Mouse (Mus musculus): ENCODE measurements around the gene Nek7. TPM values are rescaled to one million over a fixed set of nuclear protein-coding genes. Genes with fewer than 3 reads are reported as not detected.

The Nek7 gene
- polyA plus RNA-seq (2016; fragmentation: Nextera tagmentation; extraction: Ambion mirVana): 20.6 and 22.0 TPM in 2 replicates

DNA sequence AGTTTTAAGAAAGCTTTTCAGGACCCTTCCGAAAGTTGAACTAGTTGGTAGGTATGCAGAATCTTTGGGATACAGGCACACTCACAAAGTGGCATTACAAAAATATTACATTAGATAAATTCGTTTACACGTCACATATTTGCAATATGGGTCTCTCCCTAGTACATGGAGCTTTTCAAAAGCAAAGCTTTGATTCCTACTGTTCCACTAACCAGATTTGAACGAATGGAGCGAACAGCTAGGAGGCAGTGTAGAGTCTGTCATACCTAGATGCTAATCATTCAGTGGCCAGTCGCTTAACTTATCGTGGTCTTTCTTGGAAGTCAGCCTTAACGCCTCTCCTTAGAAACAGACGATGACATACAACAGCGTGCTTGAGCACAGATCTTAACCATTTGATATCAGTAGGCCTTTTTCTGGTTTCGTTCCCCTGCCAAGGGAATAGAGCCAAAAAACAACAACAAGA, at the start of gene Nek7:
TSS of gene Nek7 (minus strand) at position 146 of the 466 bp plus-strand sequence.
- Histone ChIP-seq H3K4me3 (peak within 1 kb of the TSS; percentile 94), H3K9me3 (no peaks in the 10 kb centered on the region), H3K27me3 (ENCODE audit: poor library complexity, severe bottlenecking) (no peaks in the 10 kb centered on the region), H3K36me3 (replicated peaks) (no peaks in the 10 kb centered on the region), H3K4me1 (peaks cover 29% of the 10 kb centered on the region), H3K27ac (peak within 1 kb of the TSS; percentile 97)
- whole genome bisulfite sequencing: 3% methylated on average over 11 of the region's 11 CpGs
- peak; percentile 38 for DNase-seq (ENCODE audit: extremely low spot score, low spot score)

- no peaks in the 10 kb centered on the region for H3K4me1 ChIP-seq
- H3K9me3 ChIP-seq: no peaks in the 10 kb centered on the region
- no peaks in the 10 kb centered on the region for H3K27me3 ChIP-seq (ENCODE audit: poor library complexity, severe bottlenecking)
- WGBS: 86% methylated on average over 2 of the region's 2 CpGs
- no peaks in the 10 kb centered on the region for H3K36me3 ChIP-seq (replicated peaks)
- no peak overlapping the region for H3K4me3 ChIP-seq
- DNase-seq (ENCODE audit: extremely low spot score, low spot score): no peak
- H3K27ac ChIP-seq: no peak overlapping the region
These were observed 42.4 kb upstream of the Nek7 start for GRCm38 (mm10) chr1:138662342-138662741.

- no peak for DNase-seq (ENCODE audit: extremely low spot score, low spot score)
- no peak overlapping the region for H3K27ac ChIP-seq
- no peak overlapping the region for H3K4me3 ChIP-seq
- no peaks in the 10 kb centered on the region for H3K4me1 ChIP-seq
- H3K27me3 ChIP-seq (ENCODE audit: poor library complexity, severe bottlenecking): no peaks in the 10 kb centered on the region
- H3K9me3 ChIP-seq: no peaks in the 10 kb centered on the region
- no peaks in the 10 kb centered on the region for H3K36me3 ChIP-seq (replicated peaks)
These were observed 34.3 kb upstream of the Nek7 start for GRCm38 (mm10) chr1:138654212-138654611.

- H3K4me3 ChIP-seq: no peak overlapping the region
- no peak for DNase-seq (ENCODE audit: extremely low spot score, low spot score)
- no peaks in the 10 kb centered on the region for H3K9me3 ChIP-seq
- H3K27me3 ChIP-seq (ENCODE audit: poor library complexity, severe bottlenecking): no peaks in the 10 kb centered on the region
- 91% methylated on average over 3 of the region's 3 CpGs for WGBS
- no peaks in the 10 kb centered on the region for H3K36me3 ChIP-seq (replicated peaks)
- no peaks in the 10 kb centered on the region for H3K4me1 ChIP-seq
- H3K27ac ChIP-seq: no peak overlapping the region
These were observed 25.1 kb upstream of the Nek7 start for GRCm38 (mm10) chr1:138644991-138645390.

GRCm38 (mm10) chr1:138643306-138643830, 23.4 kb upstream of the Nek7 start:
- no peaks in the 10 kb centered on the region for H3K4me1 ChIP-seq
- no peak overlapping the region for H3K27ac ChIP-seq
- WGBS: 91% methylated on average over 3 of the region's 3 CpGs
- H3K36me3 ChIP-seq (replicated peaks): no peaks in the 10 kb centered on the region
- H3K4me3 ChIP-seq: no peak overlapping the region
- H3K9me3 ChIP-seq: no peaks in the 10 kb centered on the region
- DNase-seq (ENCODE audit: extremely low spot score, low spot score): no peak
- H3K27me3 ChIP-seq (ENCODE audit: poor library complexity, severe bottlenecking): no peaks in the 10 kb centered on the region

DNA sequence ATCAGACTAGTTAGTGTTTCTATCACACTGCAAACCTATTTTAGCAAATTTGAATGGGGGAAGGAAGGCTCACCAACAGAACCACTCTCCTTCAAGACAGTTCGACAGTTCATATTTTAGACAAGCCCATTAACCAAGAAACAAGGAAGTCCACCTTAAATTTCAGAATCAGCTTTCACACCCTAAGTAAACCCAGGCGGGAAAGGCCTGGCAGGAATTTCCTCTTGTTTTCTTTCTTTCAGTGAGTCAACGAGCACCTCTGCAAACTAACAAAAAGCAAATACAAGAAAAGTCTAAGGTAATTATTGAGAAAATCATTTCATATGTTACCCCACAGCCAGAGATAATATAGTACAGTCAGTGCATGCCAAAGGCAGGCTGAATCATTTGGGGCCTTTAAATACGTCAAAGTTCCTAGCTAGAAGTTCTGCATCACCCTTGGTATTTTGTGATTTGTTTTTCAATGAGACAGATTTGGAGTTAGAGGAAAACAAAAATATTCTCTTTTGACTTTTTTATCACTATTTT, 21.1 kb upstream of the Nek7 start:
- Histone ChIP-seq H3K4me3 (no peak overlapping the region), H3K4me1 (no peaks in the 10 kb centered on the region), H3K36me3 (replicated peaks) (no peaks in the 10 kb centered on the region), H3K9me3 (no peaks in the 10 kb centered on the region), H3K27ac (no peak overlapping the region), H3K27me3 (ENCODE audit: poor library complexity, severe bottlenecking) (no peaks in the 10 kb centered on the region)
- WGBS: 77% methylated on average over 4 of the region's 4 CpGs
- no peak for DNase-seq (ENCODE audit: extremely low spot score, low spot score)

GRCm38 (mm10) chr1:138637850-138638249, 17.9 kb upstream of the Nek7 start:
- H3K9me3 ChIP-seq: no peaks in the 10 kb centered on the region
- no peaks in the 10 kb centered on the region for H3K36me3 ChIP-seq (replicated peaks)
- DNase-seq (ENCODE audit: extremely low spot score, low spot score): no peak
- no peak overlapping the region for H3K4me3 ChIP-seq
- H3K4me1 ChIP-seq: no peaks in the 10 kb centered on the region
- no peak overlapping the region for H3K27ac ChIP-seq
- H3K27me3 ChIP-seq (ENCODE audit: poor library complexity, severe bottlenecking): no peaks in the 10 kb centered on the region

- WGBS: 93% methylated on average over 1 of the region's 1 CpGs
These were observed 14.6 kb upstream of the Nek7 start for GRCm38 (mm10) chr1:138634561-138634960.

GRCm38 (mm10) chr1:138628919-138629318, 9.0 kb upstream of the Nek7 start:
- Histone ChIP-seq H3K4me1 (no peaks in the 10 kb centered on the region), H3K27me3 (ENCODE audit: poor library complexity, severe bottlenecking) (no peaks in the 10 kb centered on the region), H3K36me3 (replicated peaks) (no peaks in the 10 kb centered on the region), H3K27ac (no peak overlapping the region), H3K9me3 (no peaks in the 10 kb centered on the region), H3K4me3 (no peak overlapping the region)
- DNase-seq (ENCODE audit: extremely low spot score, low spot score): no peak
- 84% methylated on average over 4 of the region's 4 CpGs for WGBS

More at GRCm38 (mm10) chr1:138634561-138634960, 14.6 kb upstream of the Nek7 start:
- Histone ChIP-seq H3K27me3 (ENCODE audit: poor library complexity, severe bottlenecking) (no peaks in the 10 kb centered on the region), H3K9me3 (no peaks in the 10 kb centered on the region), H3K4me1 (no peaks in the 10 kb centered on the region), H3K36me3 (replicated peaks) (no peaks in the 10 kb centered on the region), H3K27ac (no peak overlapping the region), H3K4me3 (no peak overlapping the region)
- DNase-seq (ENCODE audit: extremely low spot score, low spot score): no peak

DNA sequence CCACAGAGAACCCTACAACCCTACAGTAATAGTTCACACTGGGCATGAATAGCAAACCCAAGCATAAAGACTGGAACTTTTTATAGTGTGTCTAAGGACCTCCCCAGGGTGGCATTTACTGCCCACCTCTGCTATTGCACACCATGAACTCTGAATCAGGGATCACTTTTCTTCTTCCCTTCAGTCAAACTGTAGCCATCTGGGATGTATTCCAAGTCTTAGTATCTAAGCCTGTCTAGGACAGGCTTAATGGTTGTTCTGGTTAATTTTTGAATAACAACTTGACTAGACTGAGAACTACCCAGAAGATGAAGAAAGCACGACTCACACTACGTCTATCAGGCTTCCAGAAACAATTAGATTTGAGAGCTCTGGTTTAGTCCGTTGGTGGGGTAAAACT, 8.5 kb upstream of the Nek7 start:
- no peak overlapping the region for H3K27ac ChIP-seq
- H3K27me3 ChIP-seq (ENCODE audit: poor library complexity, severe bottlenecking): no peaks in the 10 kb centered on the region
- H3K4me3 ChIP-seq: no peak overlapping the region
- no peaks in the 10 kb centered on the region for H3K9me3 ChIP-seq
- no peaks in the 10 kb centered on the region for H3K36me3 ChIP-seq (replicated peaks)
- WGBS: 86% methylated on average over 3 of the region's 3 CpGs
- H3K4me1 ChIP-seq: no peaks in the 10 kb centered on the region
- no peak for DNase-seq (ENCODE audit: extremely low spot score, low spot score)

- no peak overlapping the region for H3K4me3 ChIP-seq
- no peak for DNase-seq (ENCODE audit: extremely low spot score, low spot score)
- 97% methylated on average over 3 of the region's 3 CpGs for WGBS
These were observed 7.9 kb upstream of the Nek7 start for GRCm38 (mm10) chr1:138627804-138628203.

GRCm38 (mm10) chr1:138626288-138626687, 6.3 kb upstream of the Nek7 start:
- no peaks in the 10 kb centered on the region for H3K4me1 ChIP-seq
- H3K9me3 ChIP-seq: no peaks in the 10 kb centered on the region
- no peak overlapping the region for H3K27ac ChIP-seq
- no peaks in the 10 kb centered on the region for H3K36me3 ChIP-seq (replicated peaks)
- H3K27me3 ChIP-seq (ENCODE audit: poor library complexity, severe bottlenecking): no peaks in the 10 kb centered on the region
- no peak overlapping the region for H3K4me3 ChIP-seq
- 84% methylated on average over 3 of the region's 3 CpGs for WGBS
- DNase-seq (ENCODE audit: extremely low spot score, low spot score): no peak

More at GRCm38 (mm10) chr1:138627804-138628203, 7.9 kb upstream of the Nek7 start:
- Histone ChIP-seq H3K4me1 (no peaks in the 10 kb centered on the region), H3K36me3 (replicated peaks) (no peaks in the 10 kb centered on the region), H3K9me3 (no peaks in the 10 kb centered on the region), H3K27ac (no peak overlapping the region), H3K27me3 (ENCODE audit: poor library complexity, severe bottlenecking) (no peaks in the 10 kb centered on the region)

DNA sequence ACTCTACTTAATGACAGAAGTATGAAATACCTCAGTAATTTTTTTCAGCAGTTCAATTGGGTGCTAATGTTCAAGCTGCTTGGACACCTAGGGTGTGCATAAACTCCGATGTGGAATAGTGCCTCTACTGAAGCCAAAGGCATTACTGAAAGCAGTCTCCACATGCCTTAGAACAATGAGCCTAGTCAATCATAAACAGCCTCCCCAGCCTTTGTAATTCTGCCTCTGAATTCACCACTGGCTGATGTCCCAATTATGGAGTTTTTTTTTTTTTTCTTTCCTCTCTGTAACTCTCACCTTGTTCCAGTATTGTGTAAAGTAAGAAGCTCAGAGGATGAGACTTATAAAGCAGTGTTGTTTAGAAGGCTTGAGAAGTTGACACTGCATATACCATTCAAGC, 3.9 kb upstream of the Nek7 start:
- DNase-seq (ENCODE audit: extremely low spot score, low spot score): no peak
- Histone ChIP-seq H3K9me3 (no peaks in the 10 kb centered on the region), H3K4me3 (no peak overlapping the region), H3K27ac (no peak overlapping the region), H3K4me1 (peaks cover 9% of the 10 kb centered on the region), H3K36me3 (replicated peaks) (no peaks in the 10 kb centered on the region), H3K27me3 (ENCODE audit: poor library complexity, severe bottlenecking) (no peaks in the 10 kb centered on the region)
- 67% methylated on average over 1 of the region's 1 CpGs for WGBS

DNA sequence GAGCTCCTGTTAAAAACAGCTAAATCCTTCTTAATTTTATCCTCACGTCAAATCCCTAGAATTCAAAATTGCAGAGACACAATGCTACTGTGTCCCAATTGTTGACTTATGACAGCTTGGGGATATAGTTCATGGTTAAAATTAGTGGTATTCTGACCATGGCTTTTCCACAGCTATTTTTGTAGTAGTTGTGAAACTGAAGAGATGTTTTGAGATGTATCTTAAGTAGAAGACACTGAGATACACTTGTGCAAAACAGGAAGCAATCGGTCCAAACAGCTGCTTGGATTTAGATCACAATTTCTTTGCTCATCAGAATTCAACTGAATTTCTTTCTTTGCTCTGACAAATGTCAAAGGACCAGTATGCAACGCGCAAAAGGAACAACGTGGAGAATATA, 2.9 kb upstream of the Nek7 start:
- H3K4me3 ChIP-seq: no peak overlapping the region
- no peaks in the 10 kb centered on the region for H3K27me3 ChIP-seq (ENCODE audit: poor library complexity, severe bottlenecking)
- DNase-seq (ENCODE audit: extremely low spot score, low spot score): no peak
- 91% methylated on average over 5 of the region's 5 CpGs for WGBS
- no peaks in the 10 kb centered on the region for H3K9me3 ChIP-seq
- peaks cover 19% of the 10 kb centered on the region for H3K4me1 ChIP-seq
- no peaks in the 10 kb centered on the region for H3K36me3 ChIP-seq (replicated peaks)
- no peak overlapping the region for H3K27ac ChIP-seq

Data from forebrain, embryonic 10.5 days (tissue).